Mouse (Mus musculus): ENCODE data around the gene Aurkb. TPM values are rescaled to one million over a fixed set of nuclear protein-coding genes. Genes with fewer than 3 reads are reported as not detected.

Aurkb gene
- polyA plus RNA-seq, 1 experiment from 2014 or later: 34.1 TPM

DNA sequence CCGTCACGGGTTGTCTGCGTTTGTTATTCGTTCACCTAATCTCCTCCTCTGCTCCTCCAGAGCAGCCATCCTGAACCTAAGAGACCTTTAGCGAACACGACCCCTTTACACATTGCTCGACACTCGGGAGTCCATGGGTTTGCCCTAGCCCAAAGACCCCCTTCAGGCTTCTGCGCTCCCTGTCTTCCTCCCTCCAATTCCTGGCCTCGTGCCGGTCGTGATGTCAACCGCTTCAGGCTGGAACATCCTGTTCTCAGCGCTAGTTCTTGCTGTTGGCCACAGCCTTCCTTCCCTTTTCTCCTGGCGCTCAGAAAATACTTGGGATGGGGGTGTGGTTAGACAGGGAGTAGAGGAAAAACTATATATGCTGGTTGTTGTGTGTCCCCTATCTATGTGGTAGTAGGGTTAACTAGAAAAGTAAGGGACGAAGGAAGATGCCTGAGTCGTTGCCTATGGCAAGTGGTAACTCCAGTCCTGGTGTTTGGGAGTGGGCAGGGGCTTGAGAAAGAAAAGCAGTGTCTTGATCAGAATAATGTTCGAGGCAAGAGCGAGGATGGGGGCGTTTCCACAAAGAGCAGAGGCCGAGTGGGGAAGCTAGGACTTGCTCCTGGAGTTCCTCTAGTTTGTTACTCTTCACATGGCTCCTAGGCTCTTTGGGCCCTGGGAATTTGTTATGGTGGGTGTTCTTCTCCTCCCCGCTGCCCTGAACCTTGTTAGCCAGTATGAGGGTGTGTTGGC is 53.9 kb downstream of the Aurkb start:
- H3K27me3 ChIP-seq: no peaks in the 10 kb centered on the region
- CTCF ChIA-PET: interaction anchor here (0.9 to 1.2 kb wide), 2 partner anchors 32 to 58 kb away, joined by 3 to 4 read pairs; no protein-coding TSS in a partner anchor
- no peak for TF ChIP-seq CTCF (IDR thresholded peaks at IDR 0.05)
- ATAC-seq (no peak), DNase-seq (ENCODE audit: low read depth, low spot score) (no peak)
- POLR2A ChIA-PET: interaction anchor here (1.1 to 3.3 kb wide), 2 partner anchors 11 to 36 kb away, joined by 6 to 16 read pairs; no protein-coding TSS in a partner anchor
- in situ Hi-C loops (cut with MboI; ENCODE audit: low pct_unique_long_range_greater_than_20kb): loop anchor here (5.0 to 25.0 kb wide), 2 partner anchors 313 to 888 kb away; partner anchors contain the start of genes Ctdnep1, Elp5, Gabarap and Kdm6b

GRCm38 (mm10) chr11:69099915-69100345 is 54.5 kb downstream of the Aurkb start:
- DNase-seq (ENCODE audit: low read depth, low spot score) (no peak), ATAC-seq (no peak)
- H3K27me3 ChIP-seq: no peaks in the 10 kb centered on the region
- CTCF ChIA-PET: interaction anchor here (0.9 to 1.2 kb wide), 2 partner anchors 33 to 59 kb away, joined by 3 to 4 read pairs; no protein-coding TSS in a partner anchor
- in situ Hi-C loops (cut with MboI; ENCODE audit: low pct_unique_long_range_greater_than_20kb): loop anchor here (5.0 to 25.0 kb wide), 2 partner anchors 312 to 887 kb away; partner anchors contain the start of genes Ctdnep1, Elp5, Gabarap and Kdm6b
- TF ChIP-seq CTCF (IDR thresholded peaks at IDR 0.05): no peak
- POLR2A ChIA-PET: interaction anchor here (0.6 to 3.3 kb wide), 3 partner anchors 10 to 36 kb away, joined by 3 to 16 read pairs (median 6); no protein-coding TSS in a partner anchor

- in situ Hi-C loops (cut with MboI; ENCODE audit: low pct_unique_long_range_greater_than_20kb): no loop called here
- no peak for DNase-seq (ENCODE audit: low read depth, low spot score)
Measured at GRCm38 (mm10) chr11:69100639-69101360, 55.4 kb downstream of the Aurkb start.

More at GRCm38 (mm10) chr11:69100639-69101360, 55.4 kb downstream of the Aurkb start:
- ATAC-seq: no peak
- POLR2A ChIA-PET: interaction anchor here (0.5 to 3.3 kb wide), 4 partner anchors 9 to 269 kb away, joined by 3 to 16 read pairs (median 4); no protein-coding TSS in a partner anchor
- no peak for TF ChIP-seq CTCF (IDR thresholded peaks at IDR 0.05)
- CTCF ChIA-PET: interaction anchor here (0.7 to 1.3 kb wide), 5 partner anchors 8 to 37 kb away, joined by 3 to 5 read pairs (median 3); partner anchors contain the start of gene 9130213A22Rik
- no peaks in the 10 kb centered on the region for H3K27me3 ChIP-seq

Other genes starting within 250 kb of the Aurkb start
- 70.3 TPM for gene Ndel1, start 173.8 kb upstream of the Aurkb start, polyA plus RNA-seq (2021)
- gene Rnf222, start 157.1 kb upstream of the Aurkb start, polyA plus RNA-seq (2021): not detected
- 909 TPM for gene Rpl26, start 144.1 kb upstream of the Aurkb start, polyA plus RNA-seq (2021)
- not detected for gene Odf4, start 118.6 kb upstream of the Aurkb start, polyA plus RNA-seq (2021)
- gene Arhgef15, start 88.2 kb upstream of the Aurkb start, polyA plus RNA-seq (2021): 0.21 TPM
- 7.2 TPM for gene Slc25a35, start 77.5 kb upstream of the Aurkb start, polyA plus RNA-seq (2021)
- gene Rangrf, start 70.5 kb upstream of the Aurkb start, polyA plus RNA-seq (2021): 28.0 TPM
- 12.9 TPM for gene Pfas, start 37.2 kb upstream of the Aurkb start, polyA plus RNA-seq (2021)
- 44.1 TPM for gene Ctc1, start 29.7 kb upstream of the Aurkb start, polyA plus RNA-seq (2021)
- 15.9 TPM for gene Borcs6, start 14.1 kb downstream of the Aurkb start, polyA plus RNA-seq (2021)
- 56.9 TPM for gene Tmem107, start 25.2 kb downstream of the Aurkb start, polyA plus RNA-seq (2021)
- 62.4 TPM for gene Vamp2, start 42.8 kb downstream of the Aurkb start, polyA plus RNA-seq (2021)
- gene Per1, start 49.6 kb downstream of the Aurkb start, polyA plus RNA-seq (2021): 10.8 TPM
- 0.53 TPM for gene Hes7, start 74.8 kb downstream of the Aurkb start, polyA plus RNA-seq (2021)
- 0.96 TPM for gene 9130213A22Rik, start 76.9 kb downstream of the Aurkb start, polyA plus RNA-seq (2021)
- 0.36 TPM for gene Aloxe3, start 80.2 kb downstream of the Aurkb start, polyA plus RNA-seq (2021)
- not detected for gene Alox12b, start 111.3 kb downstream of the Aurkb start, polyA plus RNA-seq (2021)
- not detected for gene Alox8, start 152.2 kb downstream of the Aurkb start, polyA plus RNA-seq (2021)
- gene Gucy2e, start 191.4 kb downstream of the Aurkb start, polyA plus RNA-seq (2021): not detected

All from Patski (cell line).